Mouse (Mus musculus) heart, embryonic 12.5 days (tissue): ENCODE results near the gene Atxn10. TPM values are rescaled to one million over a fixed set of nuclear protein-coding genes. Genes with fewer than 3 reads are reported as not detected.

Experiments used
- ATAC-seq: fragments of 200-750 bp; cut with Nextera tagmentation; 2 replicates; pipeline ENCODE4 v1.8.0; 2017; ENCODE audit warnings: moderate TSS enrichment, moderate library complexity; ENCODE audit not compliant: insufficient number of reproducible peaks, low FRiP score
- H3K27ac ChIP-seq: fragments of 300-500 bp; sonication (generic); 2 replicates; pipeline ENCODE4 v1.5.1; 2016; ENCODE audit warnings: mild to moderate bottlenecking, moderate library complexity; ENCODE audit not compliant: poor library complexity, severe bottlenecking
- H3K27me3 ChIP-seq: fragments of 300-500 bp; sonication (generic); replicated peaks from 2 replicates; pipeline ENCODE4 v1.6.1; 2016; ENCODE audit warnings: mild to moderate bottlenecking, moderate library complexity
- H3K36me3 ChIP-seq: fragments of 300-500 bp; sonication (generic); 2 replicates; pipeline ENCODE4 v1.6.1; 2016; ENCODE audit warnings: mild to moderate bottlenecking, moderate library complexity
- H3K4me1 ChIP-seq: fragments of 300-500 bp; sonication (generic); replicated peaks from 2 replicates; pipeline ENCODE4 v1.6.1; 2016; ENCODE audit warnings: mild to moderate bottlenecking
- H3K4me2 ChIP-seq: fragments of 300-500 bp; sonication (generic); 2 replicates; pipeline ENCODE4 v1.6.1; 2016; ENCODE audit warnings: mild to moderate bottlenecking, moderate library complexity
- H3K4me3 ChIP-seq: fragments of 300-500 bp; sonication (generic); 2 replicates; pipeline ENCODE4 v1.5.1; 2016; ENCODE audit warnings: mild to moderate bottlenecking
- H3K9ac ChIP-seq: fragments of 300-500 bp; sonication (generic); 2 replicates; pipeline ENCODE4 v1.6.1; 2016; ENCODE audit warnings: mild to moderate bottlenecking, moderate library complexity
- H3K9me3 ChIP-seq: fragments of 300-500 bp; sonication (generic); replicated peaks from 2 replicates; pipeline ENCODE4 v1.6.1; 2016; ENCODE audit warnings: mild to moderate bottlenecking, moderate library complexity
- WGBS: fragments of 180-500 bp; shearing (Covaris S2); methylation state at CpG from one replicate; pipeline ENCODE4 v1.1.7; 2016; 5-methylcytosine and 5-hydroxymethylcytosine counted together
- polyA plus RNA-seq: library from polyadenylated mRNA; unstranded; fragments of >200 nt; fragmentation: Nextera tagmentation; extraction: Ambion mirVana; gene quantifications from 2 replicates; pipeline ENCODE4 v1.2.1, GENCODE M21; 2016

The Atxn10 gene
- polyA plus RNA-seq, 1 experiment from 2014 or later: 240 TPM

DNA sequence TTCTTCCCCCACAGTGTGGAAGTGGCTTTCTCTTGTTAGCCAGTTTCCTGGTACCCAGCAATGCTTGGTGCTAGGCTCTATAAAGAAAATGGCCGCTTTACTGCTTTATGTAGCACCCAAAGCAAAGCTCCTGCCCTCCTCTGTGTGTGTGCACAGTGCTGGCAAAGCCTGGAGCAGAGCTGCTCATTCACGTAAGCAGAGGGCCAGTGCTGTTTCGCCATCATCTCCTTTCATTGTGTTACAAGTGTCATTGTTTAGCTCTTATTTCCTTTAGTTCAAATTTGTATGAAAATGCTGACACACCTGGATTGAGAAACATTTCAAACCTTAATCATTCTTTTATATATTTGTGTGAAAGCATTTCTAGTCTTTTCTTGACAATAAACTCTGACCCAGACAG is 69.5 kb downstream of the Atxn10 start:
- H3K27ac ChIP-seq: no peak overlapping the region
- ATAC-seq: no peak
- no peak overlapping the region for H3K4me3 ChIP-seq
- no peak overlapping the region for H3K4me2 ChIP-seq
- H3K4me1 ChIP-seq: peaks cover 41% of the 10 kb centered on the region
- H3K9me3 ChIP-seq: no peaks in the 10 kb centered on the region
- no peak overlapping the region for H3K9ac ChIP-seq
- WGBS: 89% methylated on average over 3 of the region's 3 CpGs
- no peaks in the 10 kb centered on the region for H3K27me3 ChIP-seq
- H3K36me3 ChIP-seq: peaks cover 7% of the 10 kb centered on the region

DNA sequence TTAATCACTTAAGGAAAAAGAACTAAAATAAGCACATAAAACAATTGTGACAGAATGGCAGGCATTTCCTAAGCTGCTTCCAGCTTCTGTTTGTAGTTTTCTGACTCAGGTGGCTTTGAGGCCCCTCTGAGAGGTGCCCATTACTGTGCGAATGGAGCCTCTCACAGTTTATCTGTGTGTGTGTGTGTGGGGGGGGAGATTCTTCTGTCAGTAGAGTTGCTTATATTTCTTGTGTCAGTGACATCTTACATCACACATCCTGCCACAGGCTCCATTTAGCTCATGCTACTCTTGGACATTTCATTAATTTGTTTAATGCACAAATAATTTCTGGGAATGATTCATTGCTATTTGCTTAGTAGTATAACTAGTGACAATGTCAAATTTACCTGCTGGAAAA is 70.8 kb downstream of the Atxn10 start:
- Histone ChIP-seq H3K27ac (peak overlapping the region; percentile 57; the same call in 1 of the 2 replicates), H3K4me1 (peaks cover 41% of the 10 kb centered on the region)
- WGBS: 38% methylated on average over 1 of the region's 1 CpGs

GRCm38 (mm10) chr15:85407342-85407741 is 71.3 kb downstream of the Atxn10 start:
- H3K4me1 ChIP-seq: peaks cover 41% of the 10 kb centered on the region
- WGBS: 55% methylated on average over 3 of the region's 3 CpGs
- H3K9ac ChIP-seq: no peak overlapping the region
- peak overlapping the region; percentile 57; the same call in 1 of the 2 replicates for H3K27ac ChIP-seq
- no peaks in the 10 kb centered on the region for H3K9me3 ChIP-seq
- H3K4me2 ChIP-seq: no peak overlapping the region
- no peak overlapping the region for H3K4me3 ChIP-seq
- H3K36me3 ChIP-seq: 0 out of 2 replicates have a peak, but pooled peaks cover under 1% of the 10 kb centered on the region
- H3K27me3 ChIP-seq: no peaks in the 10 kb centered on the region
- no peak for ATAC-seq

More for the DNA sequence above, 70.8 kb downstream of the Atxn10 start:
- H3K36me3 ChIP-seq: peaks cover 5% of the 10 kb centered on the region; the same call in 1 of the 2 replicates
- H3K27me3 ChIP-seq: no peaks in the 10 kb centered on the region
- H3K9ac ChIP-seq: no peak overlapping the region
- H3K9me3 ChIP-seq: no peaks in the 10 kb centered on the region
- no peak overlapping the region for H3K4me2 ChIP-seq
- no peak overlapping the region for H3K4me3 ChIP-seq
- no peak for ATAC-seq

- H3K9me3 ChIP-seq: no peaks in the 10 kb centered on the region
- no peak overlapping the region for H3K27ac ChIP-seq
- WGBS: 86% methylated on average over 5 of the region's 5 CpGs
- no peaks in the 10 kb centered on the region for H3K27me3 ChIP-seq
- no peak overlapping the region for H3K9ac ChIP-seq
- no peaks in the 10 kb centered on the region for H3K36me3 ChIP-seq
- H3K4me1 ChIP-seq: peaks cover 38% of the 10 kb centered on the region
- no peak overlapping the region for H3K4me3 ChIP-seq
- H3K4me2 ChIP-seq: no peak overlapping the region
- no peak for ATAC-seq
These were observed 72.7 kb downstream of the Atxn10 start for GRCm38 (mm10) chr15:85408790-85409189.

- H3K4me3 ChIP-seq: no peak overlapping the region
- 70% methylated on average over 8 of the region's 8 CpGs for WGBS
- H3K9me3 ChIP-seq: no peaks in the 10 kb centered on the region
- no peak overlapping the region for H3K4me2 ChIP-seq
- no peaks in the 10 kb centered on the region for H3K36me3 ChIP-seq
- peaks cover 43% of the 10 kb centered on the region for H3K4me1 ChIP-seq
- no peak for ATAC-seq
- H3K27me3 ChIP-seq: no peaks in the 10 kb centered on the region
- H3K27ac ChIP-seq: no peak overlapping the region
- no peak overlapping the region for H3K9ac ChIP-seq
These were observed 73.3 kb downstream of the Atxn10 start for GRCm38 (mm10) chr15:85409245-85409783.

GRCm38 (mm10) chr15:85409836-85410235 is 73.8 kb downstream of the Atxn10 start:
- H3K4me2 ChIP-seq: no peak overlapping the region
- H3K4me3 ChIP-seq: no peak overlapping the region
- no peak for ATAC-seq
- H3K9ac ChIP-seq: no peak overlapping the region
- H3K27me3 ChIP-seq: no peaks in the 10 kb centered on the region
- H3K36me3 ChIP-seq: no peaks in the 10 kb centered on the region
- no peak overlapping the region for H3K27ac ChIP-seq
- peaks cover 48% of the 10 kb centered on the region for H3K4me1 ChIP-seq
- no peaks in the 10 kb centered on the region for H3K9me3 ChIP-seq
- 78% methylated on average over 6 of the region's 6 CpGs for WGBS

DNA sequence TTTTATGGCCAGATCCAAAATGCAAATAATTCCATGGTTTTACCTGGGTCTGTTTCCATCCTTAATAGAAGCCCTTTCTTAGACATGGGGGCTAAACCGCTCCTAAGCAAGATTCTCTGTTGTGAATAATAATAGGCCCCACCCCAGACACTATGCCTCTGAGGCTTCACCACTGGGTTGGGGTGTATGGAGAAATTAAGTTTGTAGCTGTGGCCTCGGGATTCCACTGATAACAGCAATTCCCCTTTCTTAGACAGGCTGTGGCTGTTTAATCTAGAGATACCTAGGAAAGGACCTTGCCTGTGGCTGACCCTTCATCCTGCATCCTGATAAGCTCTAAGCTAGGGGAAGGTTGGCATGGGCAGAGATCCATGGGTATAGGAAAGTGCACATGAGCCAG is 78.6 kb downstream of the Atxn10 start:
- 58% methylated on average over 2 of the region's 2 CpGs for WGBS
- H3K27ac ChIP-seq: no peak overlapping the region
- peaks cover 7% of the 10 kb centered on the region for H3K36me3 ChIP-seq
- H3K9me3 ChIP-seq: no peaks in the 10 kb centered on the region
- no peak overlapping the region for H3K9ac ChIP-seq
- ATAC-seq: no peak
- H3K4me3 ChIP-seq: no peak overlapping the region
- no peak overlapping the region for H3K4me2 ChIP-seq
- H3K27me3 ChIP-seq: no peaks in the 10 kb centered on the region
- peaks cover 13% of the 10 kb centered on the region for H3K4me1 ChIP-seq

DNA sequence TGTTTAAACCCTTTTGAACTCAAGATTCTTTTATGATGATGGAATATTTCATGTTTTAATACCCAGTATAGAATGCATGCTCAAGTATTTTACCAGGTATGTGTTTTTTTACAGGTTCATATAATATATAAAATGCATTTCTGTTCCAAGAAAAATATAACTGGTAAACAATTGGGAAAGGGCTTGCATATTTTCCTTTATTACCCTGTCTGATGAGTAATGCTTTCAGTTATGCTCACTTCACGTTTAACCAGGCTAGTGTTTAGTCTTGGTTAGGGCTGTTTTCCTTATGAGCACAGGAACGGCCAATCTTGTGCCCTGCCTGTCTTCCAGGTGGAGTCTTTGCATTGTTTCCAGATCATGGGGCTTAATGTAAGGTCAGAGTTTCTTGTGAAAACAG is 84.6 kb downstream of the Atxn10 start:
- no peaks in the 10 kb centered on the region for H3K9me3 ChIP-seq
- peaks cover 15% of the 10 kb centered on the region; the same call in 1 of the 2 replicates for H3K4me1 ChIP-seq
- ATAC-seq: no peak
- H3K4me3 ChIP-seq: no peak overlapping the region
- H3K4me2 ChIP-seq: no peak overlapping the region
- no peaks in the 10 kb centered on the region for H3K27me3 ChIP-seq
- H3K9ac ChIP-seq: no peak overlapping the region
- H3K36me3 ChIP-seq: peaks cover 7% of the 10 kb centered on the region
- H3K27ac ChIP-seq: no peak overlapping the region
- 68% methylated on average over 2 of the region's 2 CpGs for WGBS

- H3K27ac ChIP-seq: no peak overlapping the region
- no peak overlapping the region for H3K4me3 ChIP-seq
- no peaks in the 10 kb centered on the region for H3K9me3 ChIP-seq
- no peak overlapping the region for H3K4me2 ChIP-seq
- peaks cover 28% of the 10 kb centered on the region for H3K4me1 ChIP-seq
- 74% methylated on average over 3 of the region's 3 CpGs for WGBS
- H3K9ac ChIP-seq: no peak overlapping the region
- H3K36me3 ChIP-seq: no peaks in the 10 kb centered on the region; the same call in 1 of the 2 replicates
- no peak for ATAC-seq
- H3K27me3 ChIP-seq: no peaks in the 10 kb centered on the region
These were observed 88.2 kb downstream of the Atxn10 start for GRCm38 (mm10) chr15:85424197-85424596.

DNA sequence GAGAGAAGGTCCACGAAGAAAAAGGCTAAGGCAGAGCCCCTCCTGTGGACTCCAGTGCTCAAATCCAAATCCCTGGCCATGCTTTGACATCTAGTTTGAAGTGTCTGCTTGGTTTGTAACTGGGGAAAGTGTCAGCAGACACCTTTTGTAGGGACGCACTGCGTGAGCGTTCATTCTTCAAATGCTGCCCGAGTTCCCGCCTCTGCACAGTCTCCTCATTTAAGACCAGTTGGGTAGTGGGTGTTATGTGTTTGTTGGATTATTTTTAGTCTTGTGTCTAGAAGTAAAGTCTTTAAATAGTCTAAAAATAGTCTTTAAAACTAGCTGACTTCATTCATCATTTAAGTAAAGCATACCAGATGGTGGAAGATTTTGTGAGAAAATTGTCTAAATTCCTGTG is 92.1 kb downstream of the Atxn10 start:
- Histone ChIP-seq H3K27ac (no peak overlapping the region), H3K27me3 (no peaks in the 10 kb centered on the region), H3K4me1 (peaks cover 29% of the 10 kb centered on the region), H3K4me2 (no peak overlapping the region), H3K9me3 (no peaks in the 10 kb centered on the region), H3K4me3 (no peak overlapping the region), H3K36me3 (no peaks in the 10 kb centered on the region; the same call in 1 of the 2 replicates), H3K9ac (no peak overlapping the region)
- WGBS: 60% methylated on average over 6 of the region's 6 CpGs
- no peak for ATAC-seq

DNA sequence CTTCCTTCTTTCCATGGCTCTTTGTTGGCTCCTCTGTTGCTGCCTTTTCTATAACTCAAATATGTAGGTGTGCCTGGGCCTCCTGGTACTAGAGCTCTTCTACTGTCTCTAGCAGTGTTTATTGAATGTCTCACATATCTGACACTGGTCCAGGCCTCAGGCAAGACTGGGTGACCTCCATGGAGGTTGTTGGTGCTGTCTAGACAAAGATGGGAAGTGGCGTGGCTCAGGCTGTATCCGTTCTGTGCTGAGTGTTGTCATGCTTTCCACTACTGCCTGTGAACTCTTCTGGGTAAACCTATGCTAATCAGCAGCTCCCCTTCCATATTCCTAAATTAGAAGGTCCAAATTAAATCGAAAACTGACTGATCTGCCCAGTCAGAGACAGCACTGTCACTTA is 106.5 kb downstream of the Atxn10 start:
- no peak for ATAC-seq
- Histone ChIP-seq H3K27me3 (no peaks in the 10 kb centered on the region), H3K27ac (no peak overlapping the region), H3K9ac (no peak overlapping the region), H3K4me1 (no peaks in the 10 kb centered on the region), H3K4me3 (no peak overlapping the region), H3K4me2 (no peak overlapping the region), H3K9me3 (no peaks in the 10 kb centered on the region), H3K36me3 (peaks cover 57% of the 10 kb centered on the region)
- 68% methylated on average over 3 of the region's 3 CpGs for WGBS

- Histone ChIP-seq H3K4me2 (no peak overlapping the region), H3K36me3 (peaks cover 45% of the 10 kb centered on the region), H3K27me3 (no peaks in the 10 kb centered on the region), H3K4me3 (no peak overlapping the region), H3K27ac (no peak overlapping the region), H3K4me1 (no peaks in the 10 kb centered on the region), H3K9me3 (no peaks in the 10 kb centered on the region), H3K9ac (no peak overlapping the region)
- no peak for ATAC-seq
- 84% methylated on average over 3 of the region's 3 CpGs for WGBS
These were observed 110.6 kb downstream of the Atxn10 start for GRCm38 (mm10) chr15:85446652-85447051.
